In genomic region chr5:138117199-138118015, GRCm38 (mm10) we compare ENCODE assay signal across 8 mouse cellular contexts. TPM values are rescaled to one million over a fixed set of nuclear protein-coding genes. Genes with fewer than 3 reads are reported as not detected.
DNase-seq lines count a peak whose midpoint lies in the region; ATAC-seq lines count a peak whose summit lies in the region.

No protein-coding gene starts in this region.

- peaks cover 14% of the 10 kb centered on the region for H3K4me1 ChIP-seq in embryonic facial prominence, embryonic 13.5 days
- 0 out of 2 replicates have a peak, but pooled peaks cover 4% of the 10 kb centered on the region for H3K4me1 ChIP-seq in intestine, embryonic 15.5 days (replicated peaks)
- H3K4me1 ChIP-seq in neural tube, embryonic 12.5 days = peaks cover 14% of the 10 kb centered on the region

- peak overlapping the region; percentile 96 for H3K27ac ChIP-seq in embryonic facial prominence, embryonic 13.5 days
- H3K27ac ChIP-seq in intestine, embryonic 15.5 days = peak overlapping the region; percentile 94
- peak overlapping the region; percentile 72 for H3K27ac ChIP-seq in neural tube, embryonic 12.5 days

- H3K4me3 ChIP-seq in embryonic facial prominence, embryonic 13.5 days = peak overlapping the region; percentile 68
- H3K4me3 ChIP-seq in intestine, embryonic 15.5 days (replicated peaks) = peak overlapping the region; percentile 68
- H3K4me3 ChIP-seq in neural tube, embryonic 12.5 days = peak overlapping the region; percentile 58

- no peaks in the 10 kb centered on the region for H3K9me3 ChIP-seq in embryonic facial prominence, embryonic 13.5 days
- H3K9me3 ChIP-seq in intestine, embryonic 15.5 days = no peaks in the 10 kb centered on the region
- H3K9me3 ChIP-seq in neural tube, embryonic 12.5 days = no peaks in the 10 kb centered on the region

- no peaks in the 10 kb centered on the region for H3K27me3 ChIP-seq in embryonic facial prominence, embryonic 13.5 days
- H3K27me3 ChIP-seq in intestine, embryonic 15.5 days (replicated peaks) = no peaks in the 10 kb centered on the region
- no peaks in the 10 kb centered on the region for H3K27me3 ChIP-seq in neural tube, embryonic 12.5 days (replicated peaks)

- peaks cover 24% of the 10 kb centered on the region for H3K36me3 ChIP-seq in embryonic facial prominence, embryonic 13.5 days
- H3K36me3 ChIP-seq in intestine, embryonic 15.5 days = 0 out of 2 replicates have a peak, but pooled peaks cover 2% of the 10 kb centered on the region
- H3K36me3 ChIP-seq in neural tube, embryonic 12.5 days = peaks cover 19% of the 10 kb centered on the region

- H3K9ac ChIP-seq in embryonic facial prominence, embryonic 13.5 days = peak overlapping the region; percentile 80
- H3K9ac ChIP-seq in intestine, embryonic 15.5 days = peak overlapping the region; percentile 71
- H3K9ac ChIP-seq in neural tube, embryonic 12.5 days = peak overlapping the region; percentile 66

- WGBS in embryonic facial prominence, embryonic 13.5 days = 4% methylated on average over 16 of the region's 16 CpGs
- 6% methylated on average over 16 of the region's 16 CpGs for WGBS in intestine, embryonic 15.5 days
- WGBS in neural tube, embryonic 12.5 days = 9% methylated on average over 16 of the region's 16 CpGs

- DNase-seq in adrenal gland, adult 2 months = peak; percentile 15
- no peak for DNase-seq in adrenal gland, postnatal 10 days
- DNase-seq in B cell, adult 2 months = peak; percentile 5 to 11
- DNase-seq in thymus, postnatal 25 days = no peak
- no peak for DNase-seq in urinary bladder, adult 2 months (ENCODE audit: low spot score)

- ATAC-seq in embryonic facial prominence, embryonic 13.5 days (ENCODE audit: insufficient number of reproducible peaks, insufficient read depth, low FRiP score, low TSS enrichment, low read depth) = no peak
- ATAC-seq in intestine, embryonic 15.5 days = peak; percentile 68
- peak; percentile 34 for ATAC-seq in neural tube, embryonic 12.5 days (ENCODE audit: low FRiP score, low read depth)

- H3K4me2 ChIP-seq in embryonic facial prominence, embryonic 13.5 days = peak overlapping the region; percentile 72
- peak overlapping the region; percentile 62 for H3K4me2 ChIP-seq in intestine, embryonic 15.5 days (replicated peaks)
- H3K4me2 ChIP-seq in neural tube, embryonic 12.5 days (replicated peaks) = peak overlapping the region; percentile 75

RNA-seq across cellular contexts. Expression of gene Zscan21, which starts 0.7 kb away (rescaled TPM):
- 10 to 100 TPM; 14.8 to 16.7 TPM for total RNA-seq in adrenal gland, adult 2 months (2021)
- polyA plus RNA-seq in adrenal gland, adult 2 months (2012; rRNA removed) = 4.0 and 5.3 TPM in 2 replicates
- 10 to 100 TPM; 17.3 to 19.4 TPM for total RNA-seq in adrenal gland, postnatal 10 days (2021)
- polyA plus RNA-seq in embryonic facial prominence, embryonic 13.5 days (2015; fragmentation: Nextera tagmentation; extraction: Ambion mirVana) = 70.7 and 71.3 TPM in 2 replicates
- 43.3 and 45.9 TPM in 2 replicates for polyA plus RNA-seq in intestine, embryonic 15.5 days (2015; fragmentation: Nextera tagmentation; extraction: Ambion mirVana)
- 101 and 104 TPM in 2 replicates for polyA plus RNA-seq in neural tube, embryonic 12.5 days (2016; fragmentation: Nextera tagmentation; extraction: Ambion mirVana)
- 21.6 and 24.9 TPM in 2 replicates for polyA plus RNA-seq in urinary bladder, adult 2 months (2012; rRNA removed)

RNA-seq across cellular contexts. Expression of gene Zkscan1, which starts 32.5 kb away (rescaled TPM):
- total RNA-seq in adrenal gland, adult 2 months (2021) = 10 to 100 TPM; 33.9 to 40.2 TPM
- polyA plus RNA-seq in adrenal gland, adult 2 months (2012; rRNA removed) = 2.7 and 3.4 TPM in 2 replicates
- 10 to 100 TPM; 29.2 to 33.8 TPM for total RNA-seq in adrenal gland, postnatal 10 days (2021)
- 21.6 and 23.3 TPM in 2 replicates for polyA plus RNA-seq in embryonic facial prominence, embryonic 13.5 days (2015; fragmentation: Nextera tagmentation; extraction: Ambion mirVana)
- polyA plus RNA-seq in intestine, embryonic 15.5 days (2015; fragmentation: Nextera tagmentation; extraction: Ambion mirVana) = 13.7 and 15.0 TPM in 2 replicates
- polyA plus RNA-seq in neural tube, embryonic 12.5 days (2016; fragmentation: Nextera tagmentation; extraction: Ambion mirVana) = 32.9 and 36.5 TPM in 2 replicates
- polyA plus RNA-seq in urinary bladder, adult 2 months (2012; rRNA removed) = 10.2 and 13.2 TPM in 2 replicates

RNA-seq across cellular contexts. Expression of gene Zfp113, which starts 38.1 kb away (rescaled TPM):
- 10 to 100 TPM; 11.0 to 11.5 TPM for total RNA-seq in adrenal gland, adult 2 months (2021)
- polyA plus RNA-seq in adrenal gland, adult 2 months (2012; rRNA removed) = 6.2 and 10.5 TPM in 2 replicates
- total RNA-seq in adrenal gland, postnatal 10 days (2021) = 10 to 100 TPM; 10.6 to 14.3 TPM
- 24.0 and 24.4 TPM in 2 replicates for polyA plus RNA-seq in embryonic facial prominence, embryonic 13.5 days (2015; fragmentation: Nextera tagmentation; extraction: Ambion mirVana)
- 15.8 and 16.4 TPM in 2 replicates for polyA plus RNA-seq in intestine, embryonic 15.5 days (2015; fragmentation: Nextera tagmentation; extraction: Ambion mirVana)
- polyA plus RNA-seq in neural tube, embryonic 12.5 days (2016; fragmentation: Nextera tagmentation; extraction: Ambion mirVana) = 35.6 and 40.3 TPM in 2 replicates
- polyA plus RNA-seq in urinary bladder, adult 2 months (2012; rRNA removed) = 5.2 and 6.0 TPM in 2 replicates

RNA-seq across cellular contexts. Expression of gene Cops6, which starts 43.5 kb away (rescaled TPM):
- 100 to 1,000 TPM; 132 to 160 TPM for total RNA-seq in adrenal gland, adult 2 months (2021)
- polyA plus RNA-seq in adrenal gland, adult 2 months (2012; rRNA removed) = 44.6 and 49.2 TPM in 2 replicates
- 100 to 1,000 TPM; 151 to 155 TPM for total RNA-seq in adrenal gland, postnatal 10 days (2021)
- 308 and 342 TPM in 2 replicates for polyA plus RNA-seq in embryonic facial prominence, embryonic 13.5 days (2015; fragmentation: Nextera tagmentation; extraction: Ambion mirVana)
- 276 and 300 TPM in 2 replicates for polyA plus RNA-seq in intestine, embryonic 15.5 days (2015; fragmentation: Nextera tagmentation; extraction: Ambion mirVana)
- polyA plus RNA-seq in neural tube, embryonic 12.5 days (2016; fragmentation: Nextera tagmentation; extraction: Ambion mirVana) = 301 and 312 TPM in 2 replicates
- 104 and 109 TPM in 2 replicates for polyA plus RNA-seq in urinary bladder, adult 2 months (2012; rRNA removed)

RNA-seq across cellular contexts. Expression of gene Ap4m1, which starts 54.4 kb away (rescaled TPM):
- total RNA-seq in adrenal gland, adult 2 months (2021) = 10 to 100 TPM; 19.4 to 20.1 TPM
- polyA plus RNA-seq in adrenal gland, adult 2 months (2012; rRNA removed) = 24.9 and 27.7 TPM in 2 replicates
- 10 to 100 TPM; 19.7 to 31.9 TPM for total RNA-seq in adrenal gland, postnatal 10 days (2021)
- polyA plus RNA-seq in embryonic facial prominence, embryonic 13.5 days (2015; fragmentation: Nextera tagmentation; extraction: Ambion mirVana) = 35.7 and 37.5 TPM in 2 replicates
- 19.8 and 20.6 TPM in 2 replicates for polyA plus RNA-seq in intestine, embryonic 15.5 days (2015; fragmentation: Nextera tagmentation; extraction: Ambion mirVana)
- polyA plus RNA-seq in neural tube, embryonic 12.5 days (2016; fragmentation: Nextera tagmentation; extraction: Ambion mirVana) = 23.5 and 24.1 TPM in 2 replicates
- 29.6 and 31.1 TPM in 2 replicates for polyA plus RNA-seq in urinary bladder, adult 2 months (2012; rRNA removed)

Comparison
In these comparisons a context has a peak if more than half of its experiments do, and no peak if none do; other contexts are left out.
1. DNase-seq: peak in adrenal gland, adult 2 months (single experiment) and B cell, adult 2 months (2 of 2); none in adrenal gland, postnatal 10 days (single experiment), thymus, postnatal 25 days (single experiment) and urinary bladder, adult 2 months (single experiment).
2. Peak in every context shown above with its lines, with median percentiles within 50 percentile points of each other: H3K27ac ChIP-seq, H3K4me2 ChIP-seq, H3K4me3 ChIP-seq and H3K9ac ChIP-seq.